Comparison of ENCODE assay signal across 10 mouse cellular contexts in the genomic region with DNA sequence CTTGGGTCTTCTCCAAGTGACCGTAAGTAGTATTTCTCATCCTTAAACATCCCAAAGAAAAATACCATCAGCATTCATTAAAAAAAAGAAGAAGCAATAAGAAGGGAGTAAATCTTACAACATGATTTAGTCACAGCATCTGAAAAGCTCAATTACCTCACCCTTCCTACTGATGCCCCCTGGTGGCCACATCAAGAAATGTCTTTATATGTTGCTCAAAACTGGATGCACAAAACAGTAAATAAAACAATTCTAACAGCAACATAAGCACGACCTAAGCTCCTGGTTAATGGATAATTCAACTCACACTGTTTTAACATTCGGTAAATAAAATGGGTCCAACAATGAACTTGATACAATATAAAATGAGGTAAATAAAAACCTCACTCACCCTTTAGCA. TPM values are rescaled to one million over a fixed set of nuclear protein-coding genes. Genes with fewer than 3 reads are reported as not detected.
DNase-seq lines count a peak whose midpoint lies in the region; ATAC-seq and TF ChIP-seq lines count a peak whose summit lies in the region.
"Had no signal": no experiment of that assay in that cellular context is flagged by ENCODE, and none has a peak within 500 bp of the region (broad histone marks: within the 10 kb centered on the region; RNA-seq: fewer than 3 reads in every experiment).

No protein-coding gene starts in this region.

- H3K4me2 ChIP-seq in forebrain, postnatal 0 days (ENCODE audit: low read depth), result no peak overlapping the region
- no peak overlapping the region for H3K4me2 ChIP-seq in forebrain, embryonic 13.5 days
- no peak overlapping the region for H3K4me2 ChIP-seq in neural tube, embryonic 14.5 days (ENCODE audit: low read depth, low read length)
- no peak overlapping the region for H3K4me2 ChIP-seq in limb, embryonic 14.5 days (replicated peaks; ENCODE audit: low read depth, low read length, severe bottlenecking)
- H3K4me2 ChIP-seq: heart, embryonic 15.5 days; neural tube, embryonic 12.5 days had no signal

- H3K36me3 ChIP-seq in forebrain, postnatal 0 days (ENCODE audit: insufficient read depth), result peaks cover 9% of the 10 kb centered on the region
- H3K36me3 ChIP-seq in forebrain, embryonic 13.5 days (ENCODE audit: poor library complexity, severe bottlenecking), result peaks cover 35% of the 10 kb centered on the region
- peaks cover 5% of the 10 kb centered on the region; the same call in 1 of the 2 replicates for H3K36me3 ChIP-seq in neural tube, embryonic 14.5 days (ENCODE audit: control insufficient read depth, insufficient read depth, low read length)
- peaks cover 62% of the 10 kb centered on the region for H3K36me3 ChIP-seq in limb, embryonic 14.5 days (ENCODE audit: control insufficient read depth, insufficient read depth, low read length)

- TF ChIP-seq POLR2A in brain, embryonic 14.5 days (IDR thresholded peaks at IDR 0.05; ENCODE audit: borderline replicate concordance, extremely low read depth, insufficient read depth, insufficient read length, poor library complexity, severe bottlenecking), result no peak
- no peak for TF ChIP-seq POLR2A in limb, embryonic 14.5 days (IDR thresholded peaks at IDR 0.05; ENCODE audit: borderline replicate concordance, extremely low read depth, insufficient read depth, insufficient read length)

- WGBS in forebrain, postnatal 0 days, result 55% methylated on average over 3 of the region's 3 CpGs
- 74% methylated on average over 3 of the region's 3 CpGs for WGBS in forebrain, embryonic 13.5 days
- 73% methylated on average over 3 of the region's 3 CpGs for WGBS in neural tube, embryonic 14.5 days
- WGBS in limb, embryonic 14.5 days, result 68% methylated on average over 3 of the region's 3 CpGs

- no peaks in the 10 kb centered on the region for H3K27me3 ChIP-seq in forebrain, postnatal 0 days (ENCODE audit: insufficient read depth, low read length)
- H3K27me3 ChIP-seq in forebrain, embryonic 13.5 days, result no peaks in the 10 kb centered on the region
- H3K27me3 ChIP-seq in neural tube, embryonic 14.5 days (ENCODE audit: control insufficient read depth, insufficient read depth, low read length), result no peaks in the 10 kb centered on the region
- H3K27me3 ChIP-seq in limb, embryonic 14.5 days (ENCODE audit: control insufficient read depth, insufficient read depth, low read length), result no peaks in the 10 kb centered on the region
- H3K27me3 ChIP-seq: heart, embryonic 15.5 days; neural tube, embryonic 12.5 days had no signal

- no peak for ATAC-seq in forebrain, postnatal 0 days
- no peak for ATAC-seq in forebrain, embryonic 13.5 days
- 0 out of 2 replicates have a peak, but pooled peaks have one; percentile 4 for ATAC-seq in neural tube, embryonic 14.5 days (ENCODE audit: low read depth)
- ATAC-seq in limb, embryonic 14.5 days (ENCODE audit: low FRiP score, low read depth), result no peak

- peak; percentile 82 for DNase-seq in forebrain, postnatal 0 days
- DNase-seq in neural tube, embryonic 10.5 days (ENCODE audit: extremely low spot score, low spot score), result no peak
- DNase-seq in brain, embryonic 14.5 days (ENCODE audit: low read depth), result peak; percentile 81
- DNase-seq in frontal cortex, postnatal 36 days (ENCODE audit: low spot score in 2 of 2), result peak; percentile 46 to 62
- peak; percentile 38 for DNase-seq in limb, embryonic 14.5 days (ENCODE audit: low spot score)
- peak; percentile 77 for DNase-seq in right cerebral cortex, postnatal 4 days

- no peak overlapping the region for H3K9ac ChIP-seq in forebrain, postnatal 0 days
- no peak overlapping the region for H3K9ac ChIP-seq in forebrain, embryonic 13.5 days
- no peak overlapping the region for H3K9ac ChIP-seq in neural tube, embryonic 14.5 days (replicated peaks; ENCODE audit: low read depth, low read length)
- no peak overlapping the region for H3K9ac ChIP-seq in limb, embryonic 14.5 days (ENCODE audit: low read depth, low read length, severe bottlenecking)
- H3K9ac ChIP-seq: heart, embryonic 15.5 days; neural tube, embryonic 12.5 days had no signal

- no peak overlapping the region for H3K4me3 ChIP-seq in forebrain, postnatal 0 days (ENCODE audit: low read depth, low read length)
- H3K4me3 ChIP-seq in forebrain, embryonic 13.5 days, result no peak overlapping the region
- H3K4me3 ChIP-seq in neural tube, embryonic 14.5 days (ENCODE audit: low read depth, low read length), result no peak overlapping the region
- H3K4me3 ChIP-seq in limb, embryonic 14.5 days (replicated peaks; ENCODE audit: low read length), result no peak overlapping the region
- H3K4me3 ChIP-seq: heart, embryonic 15.5 days; neural tube, embryonic 12.5 days had no signal

- no peaks in the 10 kb centered on the region; the same call in 1 of the 2 replicates for H3K4me1 ChIP-seq in forebrain, postnatal 0 days (ENCODE audit: insufficient read depth)
- H3K4me1 ChIP-seq in forebrain, embryonic 13.5 days, result no peaks in the 10 kb centered on the region
- no peaks in the 10 kb centered on the region for H3K4me1 ChIP-seq in neural tube, embryonic 14.5 days (ENCODE audit: control insufficient read depth, insufficient read depth, low read length)
- H3K4me1 ChIP-seq in limb, embryonic 14.5 days (ENCODE audit: control insufficient read depth, insufficient read depth, low read length), result no peaks in the 10 kb centered on the region
- H3K4me1 ChIP-seq: neural tube, embryonic 12.5 days had no signal

- no peaks in the 10 kb centered on the region for H3K9me3 ChIP-seq in forebrain, postnatal 0 days (ENCODE audit: low read length)
- H3K9me3 ChIP-seq in forebrain, embryonic 13.5 days (replicated peaks), result no peaks in the 10 kb centered on the region
- no peaks in the 10 kb centered on the region for H3K9me3 ChIP-seq in neural tube, embryonic 14.5 days (ENCODE audit: control insufficient read depth, low read length)
- no peaks in the 10 kb centered on the region for H3K9me3 ChIP-seq in limb, embryonic 14.5 days (ENCODE audit: control insufficient read depth, low read length)
- H3K9me3 ChIP-seq: heart, embryonic 15.5 days; neural tube, embryonic 12.5 days had no signal

- peak; percentile 85 for TF ChIP-seq CTCF in forebrain, postnatal 0 days (IDR thresholded peaks at IDR 0.05; ENCODE audit: low read depth)
- TF ChIP-seq CTCF in brain, embryonic 14.5 days (IDR thresholded peaks at IDR 0.05; ENCODE audit: borderline replicate concordance, extremely low read depth, insufficient read depth, insufficient read length), result peak; percentile 54; the same call in 1 of the 2 replicates

- no peak overlapping the region for H3K27ac ChIP-seq in forebrain, postnatal 0 days (ENCODE audit: low read depth, low read length)
- no peak overlapping the region for H3K27ac ChIP-seq in forebrain, embryonic 13.5 days
- H3K27ac ChIP-seq in neural tube, embryonic 14.5 days (ENCODE audit: low read depth, low read length), result no peak overlapping the region
- H3K27ac ChIP-seq in limb, embryonic 14.5 days (replicated peaks; ENCODE audit: low read depth, low read length), result no peak overlapping the region
- H3K27ac ChIP-seq: heart, embryonic 15.5 days; neural tube, embryonic 12.5 days had no signal

RNA-seq across cellular contexts. Expression of a gene that starts 12.1 kb away (rescaled TPM):
- total RNA-seq in forebrain, postnatal 0 days (2014; rRNA removed), result 12.0 and 14.4 TPM in 2 replicates
- polyA plus RNA-seq in forebrain, postnatal 0 days (2015; fragmentation: Nextera tagmentation; extraction: Ambion mirVana), result 19.9 and 22.6 TPM in 2 replicates
- polyA plus RNA-seq in forebrain, embryonic 13.5 days (2015; fragmentation: Nextera tagmentation; extraction: Ambion mirVana), result 17.4 and 18.4 TPM in 2 replicates
- 16.2 and 18.0 TPM in 2 replicates for polyA plus RNA-seq in neural tube, embryonic 14.5 days (2014; fragmentation: Nextera tagmentation; extraction: Ambion mirVana)
- polyA plus RNA-seq in brain, embryonic 14.5 days (2012; rRNA removed), result 11.7 and 11.9 TPM in 2 replicates
- 10.6 and 13.5 TPM in 2 replicates for polyA plus RNA-seq in limb, embryonic 14.5 days (2012; rRNA removed)
- polyA plus RNA-seq in limb, embryonic 14.5 days (2014; fragmentation: Nextera tagmentation; extraction: Ambion mirVana), result 14.7 and 15.4 TPM in 2 replicates

RNA-seq across cellular contexts. Expression of a gene that starts 12.8 kb away (rescaled TPM):
- total RNA-seq in forebrain, postnatal 0 days (2014; rRNA removed), result 21.8 and 35.5 TPM in 2 replicates
- 28.6 and 29.6 TPM in 2 replicates for polyA plus RNA-seq in forebrain, postnatal 0 days (2015; fragmentation: Nextera tagmentation; extraction: Ambion mirVana)
- polyA plus RNA-seq in forebrain, embryonic 13.5 days (2015; fragmentation: Nextera tagmentation; extraction: Ambion mirVana), result 22.7 and 23.1 TPM in 2 replicates
- polyA plus RNA-seq in neural tube, embryonic 14.5 days (2014; fragmentation: Nextera tagmentation; extraction: Ambion mirVana), result 27.2 and 28.9 TPM in 2 replicates
- polyA plus RNA-seq in brain, embryonic 14.5 days (2012; rRNA removed), result 19.3 and 21.5 TPM in 2 replicates
- polyA plus RNA-seq in limb, embryonic 14.5 days (2012; rRNA removed), result 22.3 and 30.1 TPM in 2 replicates
- 25.3 and 25.6 TPM in 2 replicates for polyA plus RNA-seq in limb, embryonic 14.5 days (2014; fragmentation: Nextera tagmentation; extraction: Ambion mirVana)

RNA-seq across cellular contexts. Expression of a gene that starts 16.6 kb away (rescaled TPM):
- 29.3 and 33.4 TPM in 2 replicates for total RNA-seq in forebrain, postnatal 0 days (2014; rRNA removed)
- polyA plus RNA-seq in forebrain, postnatal 0 days (2015; fragmentation: Nextera tagmentation; extraction: Ambion mirVana), result 26.4 and 26.7 TPM in 2 replicates
- polyA plus RNA-seq in forebrain, embryonic 13.5 days (2015; fragmentation: Nextera tagmentation; extraction: Ambion mirVana), result 21.0 and 22.3 TPM in 2 replicates
- 25.2 and 26.3 TPM in 2 replicates for polyA plus RNA-seq in neural tube, embryonic 14.5 days (2014; fragmentation: Nextera tagmentation; extraction: Ambion mirVana)
- 9.9 and 17.4 TPM in 2 replicates for polyA plus RNA-seq in brain, embryonic 14.5 days (2012; rRNA removed)
- polyA plus RNA-seq in limb, embryonic 14.5 days (2012; rRNA removed), result 8.2 and 10.5 TPM in 2 replicates
- polyA plus RNA-seq in limb, embryonic 14.5 days (2014; fragmentation: Nextera tagmentation; extraction: Ambion mirVana), result 13.8 and 14.7 TPM in 2 replicates
